Mouse (Mus musculus) retina, embryonic 14.5 days (tissue): ENCODE results near the gene Rpn1.

Experiments
- DNase-seq: peaks from one replicate; pipeline ENCODE4 v3.0.0-alpha.2; 2015; ENCODE audit warnings: low spot score

The Rpn1 gene

DNA sequence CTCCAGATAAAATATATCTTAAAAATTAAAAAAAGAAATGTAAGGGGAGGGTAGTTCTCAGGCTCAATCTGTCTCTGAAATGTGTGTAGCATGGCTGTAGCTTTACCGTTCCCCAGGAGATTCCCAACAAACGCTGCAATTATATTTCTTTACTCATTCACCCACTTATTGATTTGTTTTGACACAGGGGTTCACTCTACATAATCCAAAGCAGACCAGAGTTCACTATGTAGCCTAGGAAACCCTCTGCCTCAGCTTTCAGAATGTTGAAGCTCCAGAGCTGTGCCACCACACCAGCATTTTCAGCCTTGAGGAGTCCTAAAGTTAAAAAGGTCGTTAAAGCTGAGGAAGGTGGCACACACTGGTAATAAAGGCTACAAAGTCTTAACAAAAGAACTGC is 18.3 kb upstream of the Rpn1 start:
- DNase-seq: no peak

DNA sequence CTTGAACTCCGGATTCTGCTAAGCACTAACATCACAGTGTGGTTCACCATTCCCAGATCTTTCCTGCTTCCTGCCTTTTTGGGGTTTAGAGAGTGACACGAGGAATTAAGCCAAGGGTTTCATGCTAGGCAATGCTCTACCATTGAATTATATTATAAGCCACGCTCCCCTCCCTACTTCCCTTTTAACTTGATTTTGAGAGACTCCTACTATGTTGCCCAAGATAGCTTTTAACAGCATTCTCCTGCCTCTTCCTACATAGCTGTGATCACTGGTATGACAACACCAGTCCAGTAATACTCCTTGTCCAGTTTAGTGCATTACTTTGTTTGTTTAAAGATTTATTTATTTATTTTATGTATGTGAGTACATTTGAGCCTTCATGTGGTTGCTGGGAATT is 16.6 kb upstream of the Rpn1 start:
- DNase-seq: no peak

DNA sequence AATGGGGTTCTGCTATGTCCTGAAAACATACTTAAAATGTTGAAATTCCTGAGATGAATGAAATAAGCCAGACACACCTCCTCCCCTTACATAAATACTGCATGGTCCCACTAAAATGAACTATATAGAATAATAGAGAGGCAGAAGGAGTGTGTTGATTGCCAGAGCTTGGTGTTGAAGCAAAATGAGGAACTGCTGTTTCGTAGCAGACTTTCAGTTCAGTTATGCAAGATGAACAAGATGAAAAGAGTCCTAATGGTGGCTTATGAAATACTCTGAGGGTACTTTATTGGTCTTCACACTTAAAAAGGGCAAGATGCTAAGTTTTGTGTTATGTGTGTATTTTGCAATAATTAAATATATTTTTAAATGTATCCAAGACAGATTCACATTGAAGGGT is 15.5 kb upstream of the Rpn1 start:
- DNase-seq: no peak

DNA sequence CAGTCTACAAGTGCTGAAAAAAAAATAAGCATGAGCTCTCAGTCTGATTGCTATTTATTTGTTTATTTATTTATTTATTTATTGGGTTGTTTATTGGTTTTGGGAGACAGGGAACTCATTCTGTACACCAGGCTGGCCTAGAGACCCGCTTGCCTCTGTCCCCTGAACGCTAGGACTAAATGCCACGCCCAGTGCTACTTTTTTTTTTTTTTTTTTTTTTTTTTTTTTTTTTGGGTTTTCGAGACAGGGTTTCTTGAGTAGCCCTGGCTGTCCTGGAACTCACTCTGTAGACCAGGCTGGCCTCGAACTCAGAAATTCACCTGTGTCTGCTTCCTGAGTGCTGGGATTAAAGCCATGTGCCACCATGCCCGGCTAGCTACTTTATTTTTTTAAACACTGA is 13.8 kb upstream of the Rpn1 start:
- DNase-seq: no peak

DNA sequence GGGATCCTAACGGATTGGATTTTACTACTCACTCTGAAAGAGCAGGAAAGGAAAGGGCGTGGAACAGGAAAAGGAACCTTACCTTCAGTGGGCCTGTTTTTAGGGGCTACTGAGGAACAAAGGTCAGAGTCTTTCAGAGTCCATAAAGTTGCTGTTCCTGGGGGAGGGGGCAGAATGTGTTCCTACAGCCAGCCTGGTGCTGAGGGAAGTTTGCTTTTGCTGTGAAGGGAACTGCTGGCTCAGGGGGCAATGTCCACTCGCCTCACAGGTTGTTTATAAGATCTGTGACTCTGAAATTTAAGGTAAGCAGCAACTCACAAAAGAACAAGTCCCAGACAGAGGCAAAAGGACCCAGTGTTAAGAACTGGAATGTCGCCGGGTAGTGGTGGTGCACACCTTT is 13.1 kb upstream of the Rpn1 start:
- DNase-seq: no peak

DNA sequence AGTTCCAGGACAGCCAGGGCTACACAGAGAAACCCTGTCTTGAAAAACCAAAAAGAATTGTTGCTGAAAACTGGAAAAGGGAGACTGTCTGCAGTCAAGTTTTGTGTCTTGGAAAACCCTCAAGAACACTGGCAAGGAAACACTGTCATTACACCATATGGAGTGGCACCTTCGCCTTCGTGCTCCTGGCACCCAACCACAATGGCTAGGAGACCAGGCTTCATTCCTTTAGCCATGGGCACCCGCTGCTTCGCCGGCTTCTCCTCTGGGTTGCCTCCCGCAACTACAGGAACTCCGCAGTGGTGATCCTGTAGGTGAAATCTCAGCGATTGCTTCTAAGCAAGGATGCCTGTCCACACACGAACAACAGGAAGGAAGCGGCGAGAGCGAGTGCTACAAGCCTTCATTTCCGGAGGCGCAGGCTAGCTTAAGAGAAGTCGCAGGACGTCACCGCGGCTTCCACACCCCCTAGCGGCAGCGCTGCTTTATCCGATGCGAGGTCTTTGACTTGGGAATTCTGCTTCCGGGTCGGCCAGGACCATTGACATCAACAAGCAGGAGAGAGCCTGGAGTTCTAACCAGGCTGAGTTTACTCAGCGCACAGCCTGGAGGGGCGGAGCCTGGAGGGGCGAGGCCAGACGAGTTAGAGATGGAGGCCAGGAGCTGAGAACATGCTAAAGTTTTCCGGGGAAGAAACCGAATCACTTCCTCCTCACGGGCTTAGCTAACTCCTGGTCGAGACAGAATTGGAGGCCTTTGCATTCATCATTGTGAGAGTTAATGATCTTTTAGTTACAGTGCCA is 9.3 kb upstream of the Rpn1 start:
- peak; percentile 97 for DNase-seq

DNA sequence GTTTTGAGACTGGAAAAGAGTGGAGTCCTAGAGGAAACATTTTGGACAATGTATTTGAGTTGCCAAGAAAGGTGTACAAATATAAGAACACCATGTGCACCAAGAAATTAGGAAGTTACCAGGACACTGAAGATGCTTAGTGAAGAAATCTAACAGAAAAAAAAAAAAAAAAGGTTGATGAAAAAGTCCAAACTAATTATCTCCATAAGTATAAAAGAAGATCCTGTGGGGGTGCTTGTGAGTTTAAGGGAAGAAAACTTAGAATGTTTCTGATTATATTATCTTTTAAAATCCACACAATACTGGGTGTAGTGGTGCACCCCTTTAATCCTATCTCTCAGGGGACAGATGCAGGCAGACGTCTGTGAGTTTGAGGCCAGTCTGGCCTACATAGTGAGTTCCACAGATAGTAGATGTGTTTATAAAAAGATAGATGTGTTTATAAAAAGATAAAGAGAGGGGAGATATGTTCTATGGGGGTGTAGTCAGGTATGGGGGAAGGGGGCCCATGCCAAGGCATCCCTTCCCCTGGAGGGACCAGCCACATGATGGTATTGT is 8.2 kb upstream of the Rpn1 start:
- DNase-seq: no peak

DNA sequence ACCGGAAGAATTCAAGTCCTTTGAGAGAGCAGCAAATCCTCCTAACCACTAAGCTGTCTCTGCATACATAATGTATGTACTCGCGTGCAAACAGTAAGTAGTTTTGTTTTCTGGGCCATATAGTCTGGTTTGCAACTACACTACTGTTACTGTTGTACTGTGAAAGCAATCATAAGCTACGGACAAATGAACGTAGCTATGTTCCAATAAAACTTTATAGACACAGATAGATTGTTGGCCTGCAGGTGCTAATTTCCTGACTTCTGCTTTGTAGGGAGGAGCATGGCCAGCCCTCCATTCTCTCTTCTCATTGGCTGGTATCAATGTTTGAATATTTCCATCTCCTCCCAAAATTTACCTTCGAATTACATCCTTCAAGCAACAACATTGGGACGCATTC is 1.2 kb upstream of the Rpn1 start:
- no peak for DNase-seq

DNA sequence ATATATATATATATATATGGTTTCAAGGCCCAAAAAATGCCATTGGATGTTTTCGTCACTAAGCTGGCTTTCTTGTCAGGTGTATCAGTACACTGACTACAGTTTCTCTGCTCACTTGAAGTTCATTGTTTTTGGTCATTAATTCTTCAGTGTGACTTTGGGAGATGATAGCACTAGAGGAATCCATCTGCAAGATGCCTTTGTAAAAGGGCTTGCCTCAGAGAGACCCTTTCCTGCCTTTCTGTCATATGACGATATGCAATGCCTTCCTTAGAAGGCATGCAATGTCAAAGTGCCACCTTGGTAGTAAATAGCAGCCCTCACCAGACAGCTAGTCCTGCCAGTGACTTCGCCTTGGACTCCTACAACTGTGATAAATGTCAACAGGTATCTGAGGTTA is 610 bp upstream of the Rpn1 start:
- no peak for DNase-seq

DNA sequence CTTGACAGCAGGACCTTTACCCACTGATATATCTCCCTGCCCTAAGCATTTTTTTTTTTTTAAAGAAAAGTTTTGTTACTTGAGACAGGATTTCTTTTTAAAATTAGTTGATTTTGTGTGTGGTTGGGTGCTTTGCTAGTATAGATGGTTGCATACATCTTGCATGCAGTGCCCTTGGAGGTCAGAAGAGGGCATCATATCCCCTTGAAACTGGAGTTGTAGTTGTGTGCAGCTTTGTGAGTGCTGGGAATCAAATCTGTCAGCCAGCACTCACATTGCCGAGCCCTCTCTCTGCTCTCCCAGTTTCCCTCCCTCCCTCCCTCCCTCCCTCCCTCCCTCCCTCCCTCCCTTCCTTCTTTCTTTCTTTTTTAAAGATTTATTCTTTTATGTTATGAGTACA is 4.7 kb downstream of the Rpn1 start:
- DNase-seq: no peak

DNA sequence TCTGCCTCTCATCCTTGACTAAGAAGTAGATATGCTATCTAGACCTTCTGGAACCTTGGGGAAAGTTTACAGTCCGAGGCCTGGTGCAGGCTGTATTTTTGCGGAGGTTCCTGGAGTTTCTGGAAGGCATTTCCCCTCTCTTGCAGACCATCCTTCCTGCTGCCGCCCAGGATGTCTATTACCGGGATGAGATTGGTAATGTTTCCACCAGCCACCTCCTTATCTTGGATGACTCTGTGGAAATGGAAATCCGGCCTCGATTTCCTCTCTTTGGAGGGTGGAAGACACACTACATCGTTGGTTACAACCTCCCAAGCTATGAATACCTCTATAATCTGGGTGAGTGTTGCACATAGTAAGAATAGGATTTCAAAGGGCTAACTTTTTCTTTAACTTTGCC is 11.1 kb downstream of the Rpn1 start:
- DNase-seq: no peak

DNA sequence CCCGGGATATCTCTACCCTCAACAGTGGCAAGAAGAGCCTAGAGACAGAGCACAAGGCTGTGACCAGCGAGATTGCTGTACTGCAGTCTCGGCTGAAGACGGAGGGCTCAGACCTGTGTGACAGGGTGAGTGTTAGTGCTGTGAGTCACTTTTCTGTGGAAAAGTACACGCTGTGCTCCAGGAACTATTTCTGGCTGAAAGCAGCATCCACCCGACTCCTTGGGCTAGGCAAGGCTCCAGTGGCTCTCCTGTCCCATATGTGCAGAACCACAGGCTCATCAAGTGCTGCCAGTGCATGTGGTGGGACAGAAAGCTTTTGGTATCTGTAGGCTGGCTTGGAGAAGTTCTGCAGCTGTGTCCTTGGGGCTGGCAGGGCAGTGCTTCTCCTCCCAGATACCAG is 17.8 kb downstream of the Rpn1 start:
- DNase-seq: no peak

DNA sequence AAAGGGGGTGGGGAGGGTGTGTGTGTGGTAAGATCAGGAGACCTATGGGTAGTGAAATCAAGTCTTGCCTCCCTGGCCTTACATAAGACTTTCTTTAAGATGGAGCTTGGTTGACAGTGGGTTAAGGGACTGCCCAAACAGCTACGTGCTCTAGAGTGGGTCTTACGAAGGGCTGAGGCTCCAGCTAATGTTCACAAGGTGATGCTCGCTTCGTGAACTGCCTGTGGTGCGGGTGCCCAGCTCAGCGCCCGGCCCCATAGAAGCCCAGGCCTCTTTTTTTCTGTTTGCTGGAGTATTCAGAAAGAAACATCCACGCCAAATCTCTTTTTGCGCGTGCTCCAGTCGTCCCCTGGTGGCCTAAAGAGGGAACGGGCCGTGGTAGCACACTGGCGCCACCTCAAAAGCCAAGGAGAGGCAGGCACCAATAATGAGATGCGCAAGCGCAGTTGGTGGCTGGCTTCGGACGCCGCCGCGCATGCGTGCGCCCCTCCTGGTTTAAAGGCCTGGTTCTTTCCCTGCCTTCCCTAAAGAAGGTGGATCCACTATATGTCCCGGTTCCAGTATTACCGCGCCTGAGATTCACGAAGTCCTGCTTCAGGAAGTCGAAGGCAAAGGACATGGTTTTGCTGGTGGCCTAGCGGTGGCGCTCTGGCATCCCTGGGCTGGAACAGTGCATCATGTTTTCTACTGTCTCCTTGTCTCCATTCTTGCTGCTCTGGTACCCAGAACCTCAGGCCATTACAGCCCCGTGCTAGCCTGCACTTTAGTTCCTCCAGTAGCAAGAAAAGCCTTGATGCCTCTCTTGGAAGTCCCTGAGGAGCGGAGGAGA is 21.7 kb downstream of the Rpn1 start:
- peak; percentile 97 for DNase-seq

DNA sequence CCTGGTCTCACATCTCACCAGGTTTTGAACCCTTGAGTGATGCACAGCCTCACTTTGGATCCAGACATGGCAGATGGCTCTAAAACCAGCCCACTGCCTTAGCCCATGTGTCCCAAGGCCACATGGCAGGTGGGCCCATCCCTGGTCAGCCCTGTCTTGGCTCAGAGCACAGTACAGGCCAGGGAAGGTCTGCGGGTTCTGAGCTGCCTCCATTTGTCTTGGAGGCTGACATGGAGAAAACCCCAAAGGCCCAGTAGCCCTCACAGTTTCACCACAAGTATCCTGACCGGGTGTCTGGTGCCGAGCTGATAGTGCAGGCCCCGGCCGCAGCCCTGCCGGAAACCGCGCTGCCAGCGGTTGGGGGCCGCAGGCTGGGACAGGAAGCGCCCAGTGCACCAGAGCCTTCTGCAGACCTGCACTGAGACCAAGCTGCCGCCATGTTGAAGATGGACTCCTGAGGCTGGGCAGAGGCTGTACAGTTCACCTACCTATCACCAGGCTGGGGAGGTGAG is 22.4 kb downstream of the Rpn1 start:
- DNase-seq: no peak

DNA sequence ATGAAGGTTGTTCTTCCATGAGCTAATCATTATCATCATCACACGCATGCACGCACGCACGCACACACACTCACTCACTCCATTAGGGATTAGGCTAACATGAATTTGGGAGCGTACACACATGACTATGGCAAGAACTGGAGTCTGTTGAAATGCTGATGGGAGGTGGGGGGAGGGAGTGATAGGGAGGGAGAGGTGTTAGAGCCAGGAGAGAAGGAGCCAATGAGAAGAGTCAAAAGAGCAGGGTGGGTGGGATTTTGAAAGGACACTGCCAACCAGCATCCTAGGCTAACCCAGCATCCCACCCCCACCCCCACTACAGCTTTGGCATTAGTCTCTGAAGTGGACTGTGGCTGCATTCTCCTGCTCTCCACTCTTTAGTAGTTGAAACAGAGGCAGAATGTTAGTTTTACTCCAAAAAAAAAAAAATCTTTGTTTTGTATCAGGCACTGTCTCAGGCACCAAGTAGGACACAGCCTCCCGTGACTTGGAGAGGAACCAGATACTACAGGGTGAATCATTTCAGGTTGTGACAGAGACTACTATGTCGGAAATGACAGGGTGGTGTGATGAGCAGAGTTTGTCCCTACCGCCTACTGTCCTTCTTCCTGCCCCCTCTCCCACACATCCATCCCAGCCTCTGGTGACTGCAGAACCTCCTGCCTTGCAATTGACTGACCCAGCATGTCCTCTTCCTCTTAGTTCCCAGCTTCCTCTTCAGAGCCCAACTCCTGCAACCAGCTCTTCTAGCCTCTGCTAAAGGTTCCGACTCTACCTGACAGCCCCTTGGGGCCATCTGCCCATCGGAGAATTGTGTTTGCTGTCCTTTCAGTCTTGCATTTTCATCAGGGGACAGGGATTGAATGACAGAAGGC is 23.6 kb downstream of the Rpn1 start:
- DNase-seq: peak; percentile 9

DNA sequence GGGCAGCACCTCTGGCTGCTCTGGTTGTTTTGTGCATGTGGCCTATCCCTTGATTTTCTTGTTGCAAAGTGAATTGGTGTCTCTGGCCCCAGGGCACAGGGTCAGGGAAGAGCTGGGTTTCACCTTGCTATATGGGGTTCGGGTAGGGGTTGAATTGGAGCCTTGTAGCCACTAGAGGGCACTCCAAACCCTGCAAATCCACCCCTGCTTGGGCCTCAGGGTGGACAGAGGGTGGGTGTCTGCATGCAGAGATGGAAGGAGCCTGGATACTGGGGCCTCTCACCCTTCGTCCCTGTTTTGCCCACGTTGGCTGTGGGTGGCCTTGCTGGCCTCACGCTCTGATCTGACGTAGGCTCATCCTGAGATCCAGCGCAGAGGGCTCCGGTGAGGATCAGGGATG is 28.9 kb downstream of the Rpn1 start:
- DNase-seq: peak; percentile 88

DNA sequence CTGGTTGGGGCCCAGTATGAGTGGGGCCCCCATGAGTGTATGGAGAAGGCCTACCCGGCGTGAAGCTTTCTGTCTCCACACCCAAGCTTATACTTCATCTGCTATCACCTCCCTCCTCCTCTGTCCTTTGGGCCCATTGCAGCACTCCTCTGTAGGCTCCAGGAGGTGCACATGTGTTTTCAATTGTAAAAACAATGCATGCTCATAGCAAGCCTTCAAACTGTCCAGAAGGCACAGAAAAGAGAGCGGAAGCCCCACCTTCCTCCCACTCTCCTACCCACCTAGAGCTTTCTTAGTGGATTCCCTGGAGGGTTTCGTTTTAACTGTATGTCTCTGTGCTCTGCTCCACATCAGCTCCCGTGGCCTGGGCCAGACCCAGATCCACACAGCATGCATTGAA is 30.1 kb downstream of the Rpn1 start:
- no peak for DNase-seq

DNA sequence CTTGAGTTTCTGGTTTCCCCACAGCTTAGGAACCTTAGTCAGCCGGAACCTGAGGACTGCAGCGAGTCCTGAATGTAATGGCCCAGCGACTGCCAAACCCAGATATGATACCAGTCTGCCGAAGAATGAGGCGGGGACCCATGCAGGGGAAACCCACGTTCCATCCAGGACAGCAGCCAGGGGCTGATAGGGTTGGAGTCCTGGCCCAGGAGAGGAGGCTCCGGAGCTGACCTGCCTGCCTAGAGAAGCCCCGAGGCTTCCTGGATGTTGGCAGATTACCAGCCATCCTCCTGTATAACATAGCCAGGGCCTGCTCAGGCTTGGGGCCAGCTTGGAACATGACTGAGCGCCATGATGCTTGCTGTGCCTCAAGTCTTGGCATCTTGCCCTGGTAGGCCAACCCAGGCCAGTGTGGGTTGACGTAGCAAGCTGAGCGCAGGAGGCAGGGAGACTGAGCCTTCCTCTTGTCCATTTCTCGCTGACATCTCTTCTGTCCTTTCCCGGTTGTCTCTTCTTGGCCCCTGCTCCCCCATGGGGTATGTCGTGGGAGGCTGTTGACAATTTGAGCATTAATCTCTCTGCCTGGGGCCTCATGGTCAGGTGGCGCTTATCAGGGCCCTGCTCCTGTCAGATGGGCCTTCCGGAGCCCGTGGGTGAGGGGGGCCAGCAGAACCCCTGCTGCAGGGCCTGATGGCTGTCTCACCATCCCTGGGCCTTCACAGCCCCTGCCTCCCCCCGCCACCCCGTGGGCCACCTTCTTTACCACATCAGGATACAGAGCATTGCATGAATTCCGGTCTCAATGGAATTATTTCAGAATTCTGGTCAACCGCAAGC is 32.3 kb downstream of the Rpn1 start:
- DNase-seq: no peak

DNA sequence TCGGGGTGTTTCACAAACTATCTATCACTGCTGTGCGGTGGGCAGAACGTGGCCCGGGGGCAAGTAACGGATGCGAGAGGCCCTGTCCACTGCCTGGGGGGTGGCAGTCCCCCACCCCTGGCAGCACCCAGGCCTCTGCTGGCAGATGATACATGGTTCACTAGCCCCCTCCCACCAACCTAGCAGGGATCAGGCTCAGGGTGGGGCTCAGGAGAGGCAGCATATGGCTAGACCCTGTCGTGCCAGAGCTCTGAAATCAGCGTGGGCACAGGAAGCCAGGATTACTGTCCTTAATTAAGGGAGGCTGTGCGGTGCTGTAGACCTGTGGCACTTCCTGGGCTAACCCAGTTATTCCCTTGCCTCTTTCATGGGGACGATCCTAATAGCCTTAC is 32.9 kb downstream of the Rpn1 start:
- no peak for DNase-seq

DNA sequence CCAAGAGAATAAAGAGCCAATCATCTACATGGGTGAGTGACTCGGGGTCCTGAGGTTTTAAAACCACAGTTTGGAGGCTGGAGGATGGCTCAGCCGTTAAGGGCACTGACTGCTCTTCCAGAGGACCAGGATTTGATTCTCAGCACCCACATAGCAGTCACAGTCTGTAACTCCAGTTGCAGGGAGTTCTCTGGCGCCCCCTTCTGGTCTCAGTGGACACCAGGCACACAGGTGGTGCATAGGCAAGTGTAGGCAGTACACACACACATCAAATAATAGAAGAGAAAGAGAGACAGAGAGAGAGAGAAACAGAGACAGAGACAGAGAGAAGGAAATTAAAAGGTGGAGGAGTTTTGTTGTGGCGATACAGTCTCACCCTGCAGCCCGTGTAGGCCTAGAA is 35.0 kb downstream of the Rpn1 start:
- DNase-seq: no peak

DNA sequence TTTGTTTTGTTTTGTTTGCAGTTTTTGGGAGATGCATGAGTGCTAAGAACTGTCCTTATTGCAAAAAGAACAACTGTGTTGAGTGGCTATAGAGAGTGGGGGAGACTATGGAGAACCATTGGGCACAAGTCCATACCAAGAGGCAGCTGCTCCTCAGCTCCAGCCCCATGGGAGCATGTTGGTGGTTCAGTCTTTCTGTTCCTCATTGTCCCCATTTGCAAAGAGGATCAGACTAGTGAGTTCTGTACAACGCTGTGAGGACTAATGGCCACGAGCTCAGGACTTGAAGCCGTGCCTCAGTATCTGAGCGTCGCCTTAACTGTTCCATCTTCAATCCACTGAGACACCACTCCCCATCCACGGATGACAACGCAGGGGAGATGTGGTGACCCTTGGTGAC is 36.5 kb downstream of the Rpn1 start:
- no peak for DNase-seq
